Mouse (Mus musculus): Measurements from ENCODE around the gene Cdc42ep5.

The Cdc42ep5 gene

DNA sequence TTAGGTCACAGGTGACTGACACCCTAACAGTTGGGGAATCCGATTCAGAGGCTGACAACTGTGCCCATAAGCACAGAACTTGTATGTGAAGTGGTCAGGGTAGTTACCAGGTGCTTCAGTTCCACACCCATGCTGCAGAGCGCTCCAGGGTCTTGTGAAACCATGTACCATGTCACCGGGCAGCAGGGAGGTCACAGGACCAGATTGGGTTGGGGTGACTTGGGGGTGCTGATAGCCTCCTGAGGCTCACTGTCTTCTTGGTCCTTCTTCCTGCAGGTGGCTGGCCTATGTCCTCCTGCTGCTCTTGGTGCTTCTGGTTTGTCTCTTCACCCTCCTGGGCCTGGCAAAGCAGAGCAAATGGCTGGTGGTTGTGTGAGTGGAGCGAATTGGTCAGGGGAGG, 36.8 kb downstream of the Cdc42ep5 start:
- DNase-seq (ENCODE audit: low spot score in 2 of 2): peak in 1 of 2 experiments; percentile 5

DNA sequence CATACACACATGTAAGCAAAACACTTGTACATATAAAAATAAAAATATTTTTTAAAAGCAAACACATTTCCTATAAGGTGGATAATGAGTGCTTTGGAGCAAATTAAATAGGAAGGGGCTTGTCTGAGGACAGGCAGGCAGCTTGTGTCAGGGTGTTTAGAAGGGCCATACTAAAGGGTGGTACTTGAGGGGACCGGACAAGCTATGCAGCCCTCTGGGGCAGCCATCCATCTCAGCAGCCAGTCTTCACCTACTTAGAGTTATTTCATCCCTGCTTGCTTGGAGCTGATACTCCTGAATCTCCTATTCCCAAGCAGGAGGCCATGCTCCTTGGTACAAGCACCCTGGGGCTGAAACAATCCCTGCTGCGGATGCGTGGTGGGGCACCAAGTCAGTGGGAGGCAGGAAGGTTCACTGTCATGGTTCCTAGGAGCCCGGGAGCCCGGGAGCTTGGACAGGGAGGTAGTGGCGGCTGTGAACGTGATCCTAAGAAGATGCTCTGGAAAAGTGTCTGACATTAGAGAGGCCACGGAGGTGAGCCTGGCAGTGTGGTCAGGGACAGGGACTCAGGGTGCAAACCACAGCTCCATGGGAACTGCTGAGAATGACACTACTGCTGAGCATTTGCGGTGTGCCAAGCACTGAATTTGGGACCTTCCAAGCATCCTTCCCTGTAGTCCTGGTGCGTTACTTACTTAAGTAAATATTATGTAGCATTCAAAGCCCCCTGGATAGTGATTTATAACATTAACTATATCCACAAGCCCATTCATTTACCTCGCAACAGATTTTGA, 37.5 kb downstream of the Cdc42ep5 start:
- peak in 1 of 2 experiments; percentile 8 for DNase-seq (ENCODE audit: low spot score in 2 of 2)

GRCm38 (mm10) chr7:4125306-4125705, 39.4 kb downstream of the Cdc42ep5 start:
- DNase-seq (ENCODE audit: low spot score in 2 of 2): peak in 1 of 2 experiments; percentile 17

DNA sequence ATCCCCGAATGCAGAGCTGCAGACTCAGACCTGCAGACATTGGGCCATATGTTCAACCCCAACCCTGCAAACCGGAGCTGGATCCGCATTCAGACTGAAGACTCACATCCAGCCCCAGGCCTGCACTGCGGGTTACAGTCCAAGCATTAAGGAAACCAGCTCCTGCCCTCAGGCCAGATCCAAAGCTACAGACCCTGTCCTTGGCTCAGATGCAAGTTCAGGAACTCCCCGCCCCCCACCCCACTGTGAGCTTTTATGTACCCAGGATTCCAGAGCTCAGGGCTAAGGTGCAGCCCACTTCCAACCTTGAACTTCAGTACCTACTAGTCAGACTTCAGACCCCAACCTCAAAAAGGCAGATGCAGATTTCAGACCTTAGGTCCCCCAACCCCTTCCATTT, 39.8 kb downstream of the Cdc42ep5 start:
- DNase-seq (ENCODE audit: low spot score in 2 of 2): no peak

GRCm38 (mm10) chr7:4124315-4124759, 40.3 kb downstream of the Cdc42ep5 start:
- peak; percentile 85 to 92 for DNase-seq (ENCODE audit: low spot score in 2 of 2)

DNA sequence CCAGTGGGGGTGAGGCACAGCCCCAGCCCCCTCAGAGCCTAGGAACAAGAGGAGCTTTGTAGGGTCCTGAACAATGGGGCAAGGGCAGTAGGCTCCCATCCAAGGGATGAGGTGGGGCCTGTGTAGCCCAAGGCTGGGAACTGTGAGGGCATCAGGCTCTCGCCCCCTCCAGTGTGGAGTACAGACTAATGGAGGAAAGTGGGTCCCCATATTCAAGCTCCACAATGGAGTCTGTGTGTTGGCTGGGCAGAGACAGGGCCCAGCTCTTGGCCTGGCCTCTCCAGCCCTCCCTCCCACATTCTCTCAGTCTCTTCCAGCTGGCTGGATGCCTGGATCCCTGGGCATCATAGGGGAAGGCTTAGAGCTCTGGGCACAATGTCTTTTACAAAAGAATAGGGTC, 40.9 kb downstream of the Cdc42ep5 start:
- peak; percentile 66 to 86 for DNase-seq (ENCODE audit: low spot score in 2 of 2)

- peak in 1 of 2 experiments; percentile 31 for DNase-seq (ENCODE audit: low spot score in 2 of 2)
Measured at GRCm38 (mm10) chr7:4122783-4123182, 41.9 kb downstream of the Cdc42ep5 start.

DNA sequence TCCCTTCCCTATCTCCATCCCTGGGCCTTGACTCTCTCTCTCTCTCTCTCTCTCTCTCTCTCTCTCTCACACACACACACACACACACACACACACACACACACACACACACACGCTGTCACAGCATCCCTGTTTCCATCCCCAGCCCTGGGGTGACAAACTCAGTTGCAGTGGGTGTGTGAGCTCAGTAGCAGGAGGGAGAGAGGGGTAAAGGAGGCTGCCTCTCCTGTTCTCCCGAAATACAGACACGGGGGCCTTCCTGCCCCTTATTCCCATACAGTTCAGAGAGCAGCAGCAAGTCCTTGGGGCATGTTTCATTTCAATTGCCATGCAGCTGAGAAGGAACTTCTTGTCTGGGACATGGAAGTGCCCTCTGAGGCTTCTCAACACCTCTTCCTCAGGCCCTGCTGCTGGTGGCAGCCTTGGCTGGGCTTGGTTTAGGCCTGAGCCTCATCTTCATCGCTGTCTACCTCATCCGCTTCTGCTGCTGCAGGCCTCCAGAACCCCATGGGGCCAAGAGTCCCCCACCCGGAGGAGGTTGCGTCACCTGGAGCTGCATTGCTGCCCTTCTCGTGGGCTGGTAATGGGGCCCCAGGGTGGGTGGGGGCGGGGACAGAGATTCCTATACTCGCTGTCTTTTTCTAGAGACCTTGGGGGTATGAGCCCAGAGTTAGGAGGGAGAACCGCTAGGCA, 42.4 kb downstream of the Cdc42ep5 start:
- DNase-seq (ENCODE audit: low spot score in 2 of 2): peak in 1 of 2 experiments; percentile 22

DNA sequence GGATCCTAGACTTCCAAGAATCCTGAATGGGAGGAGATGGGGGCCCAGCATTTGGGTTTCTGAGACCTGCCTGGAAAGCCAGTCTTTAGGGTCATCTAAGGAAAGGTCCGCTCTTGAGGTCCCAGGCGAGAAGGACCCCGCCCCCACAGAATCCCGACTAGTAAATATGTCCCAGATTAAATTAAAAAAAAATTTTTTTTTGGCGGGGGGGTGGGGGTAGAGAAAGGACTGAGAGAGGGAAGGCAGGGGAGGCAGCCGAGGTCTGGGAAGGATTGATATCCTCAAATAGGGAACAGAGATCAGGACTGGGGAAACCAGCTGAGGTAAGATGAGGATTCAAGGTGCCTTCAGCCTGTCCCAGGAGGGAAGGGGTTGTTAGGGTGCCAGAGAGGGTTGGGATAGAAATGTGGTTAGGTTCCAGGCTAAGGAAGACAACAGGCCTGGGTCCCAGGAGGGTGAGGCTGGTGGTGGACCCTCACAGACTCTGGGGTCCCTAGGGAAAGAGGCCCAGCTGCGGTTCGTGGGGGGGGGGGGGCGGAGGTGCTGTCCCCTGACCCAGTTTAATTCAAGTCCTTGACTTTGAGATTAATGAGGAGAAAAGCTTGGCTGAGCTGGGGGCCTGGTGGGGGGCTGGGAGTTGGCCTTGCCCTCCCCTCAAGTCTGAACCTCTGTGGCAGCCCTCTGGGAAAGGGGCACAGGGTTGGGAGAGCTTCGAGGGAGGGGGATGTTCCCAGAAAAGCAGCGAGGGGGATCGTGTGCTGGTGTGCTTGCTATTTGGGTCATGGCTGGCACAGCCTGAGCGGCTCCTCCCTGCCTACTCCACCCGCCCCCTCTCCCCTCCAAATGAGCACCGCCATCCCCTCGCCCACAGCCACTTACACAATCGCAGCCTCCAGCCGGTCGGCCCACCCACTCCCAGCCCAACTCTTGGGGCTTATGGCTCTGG, 44.4 kb downstream of the Cdc42ep5 start:
- DNase-seq (ENCODE audit: low spot score in 2 of 2): peak in 1 of 2 experiments; percentile 49

DNA sequence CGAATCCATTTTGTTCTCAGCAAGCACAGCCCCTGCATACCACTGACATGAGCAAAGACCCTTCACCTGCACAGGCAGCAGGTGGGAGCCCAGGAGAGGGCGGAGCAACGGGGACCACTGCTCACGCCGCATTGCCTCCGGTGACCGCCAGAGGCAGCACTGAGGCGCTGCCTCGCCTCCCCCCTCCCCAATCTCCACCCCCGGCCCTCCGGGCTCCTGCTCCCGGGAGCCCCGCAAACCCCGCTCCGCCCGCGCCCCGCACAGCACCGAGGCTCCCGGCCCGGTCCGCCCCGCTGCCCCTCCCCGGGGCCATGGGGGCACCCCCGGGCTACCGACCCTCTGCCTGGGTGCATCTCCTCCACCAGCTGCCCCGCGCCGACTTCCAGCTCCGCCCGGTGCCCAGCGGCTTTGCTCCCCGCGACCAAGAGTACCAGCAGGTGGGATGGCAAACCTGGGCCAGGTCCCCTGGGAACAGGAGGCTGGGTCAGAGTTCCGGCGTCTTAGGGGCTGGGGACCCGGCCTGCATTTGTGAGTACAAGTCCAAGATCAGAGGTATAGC, 45.2 kb downstream of the Cdc42ep5 start, which contains the start of gene Ttyh1:
Ttyh1 (plus strand) TSS at position 65 of the 559 bp plus-strand sequence.
- DNase-seq (ENCODE audit: low spot score in 2 of 2): peak in 1 of 2 experiments; percentile 68

GRCm38 (mm10) chr7:4117050-4117814, 47.4 kb downstream of the Cdc42ep5 start:
- DNase-seq (ENCODE audit: low spot score in 2 of 2): no peak

GRCm38 (mm10) chr7:4111766-4112165, 52.9 kb downstream of the Cdc42ep5 start:
- DNase-seq (ENCODE audit: low spot score in 2 of 2): no peak

DNA sequence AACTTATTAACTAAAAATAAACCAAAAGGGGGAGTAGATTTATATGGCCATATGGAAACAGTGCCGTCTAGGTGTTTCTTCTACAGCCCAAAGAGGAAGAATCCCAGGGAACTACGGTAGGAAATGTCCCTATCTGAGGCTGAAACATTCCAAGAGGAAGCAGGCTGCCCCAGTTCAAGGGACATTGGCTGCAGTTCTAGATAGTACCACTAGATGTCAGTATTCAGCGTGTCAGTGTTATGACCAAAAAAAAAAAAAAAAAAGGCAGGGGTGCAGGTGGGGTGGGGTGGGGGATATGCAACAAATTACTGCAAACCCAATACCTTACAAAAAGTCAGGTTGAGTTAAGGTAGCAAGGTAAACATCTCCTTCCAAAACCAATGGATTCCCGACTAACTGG, 61.2 kb downstream of the Cdc42ep5 start:
- DNase-seq (ENCODE audit: low spot score in 2 of 2): no peak
